Mouse (Mus musculus) lung, adult 18-20 months (tissue): Measurements from ENCODE around the gene Psmd5.
A peak's percentile ranks its signal among the peaks of the same experiment; 100 is the strongest.
"Not testable (repeated sequence)": the region's sequence is repeated elsewhere in the genome, so short reads cannot be mapped to it uniquely, and the experiment has no call there.

Experiments used
- DNase-seq, 2 experiments: peaks; one replicate each; pipeline ENCODE4 v3.0.0; 2022; ENCODE audit warnings: mixed read lengths in 2 of 2

Gene Psmd5

GRCm38 (mm10) chr2:34895503-34896113 lies 20.8 kb upstream of the Psmd5 start:
- no peak for DNase-seq

DNA sequence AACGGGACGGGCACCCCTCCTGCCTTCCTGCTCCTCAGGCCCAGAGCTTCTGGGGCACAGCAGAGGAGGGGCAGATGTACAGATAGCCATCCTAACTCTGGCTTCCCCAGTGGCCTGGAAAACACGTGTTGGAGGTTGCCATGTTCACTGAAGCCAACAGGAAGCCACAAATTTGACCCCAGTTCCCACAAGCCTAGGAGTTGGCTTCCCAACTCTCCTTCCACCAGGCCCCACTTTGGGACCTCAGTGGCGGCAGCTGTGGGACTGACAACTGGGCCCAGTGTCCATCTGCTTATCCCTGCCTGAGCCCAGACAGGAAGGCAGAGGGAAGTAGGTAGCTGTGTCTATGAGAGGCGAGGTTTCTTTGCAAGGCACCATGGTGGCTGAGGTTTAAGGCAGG lies 19.2 kb upstream of the Psmd5 start:
- DNase-seq: no peak

GRCm38 (mm10) chr2:34884186-34884585 lies 9.4 kb upstream of the Psmd5 start:
- DNase-seq: no peak

DNA sequence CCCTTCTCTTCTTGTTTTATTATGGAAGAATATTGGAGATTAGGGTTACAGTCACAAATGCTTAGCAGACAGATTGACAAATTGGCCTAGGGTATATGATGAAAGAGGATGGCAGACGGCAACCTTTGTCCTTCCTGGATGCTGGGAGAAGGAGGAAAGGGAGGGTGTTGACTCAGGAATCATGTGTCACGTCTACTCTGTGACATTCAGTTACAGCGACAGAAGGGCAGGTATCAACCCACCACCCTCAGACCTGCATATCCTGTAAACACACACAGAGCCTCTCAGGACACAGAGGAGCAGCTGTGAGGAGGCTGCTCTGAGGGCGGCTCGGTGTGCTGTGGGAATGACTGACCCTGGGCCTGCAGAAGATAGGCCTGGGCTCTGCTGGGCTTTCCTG lies 8.4 kb upstream of the Psmd5 start:
- no peak for DNase-seq

DNA sequence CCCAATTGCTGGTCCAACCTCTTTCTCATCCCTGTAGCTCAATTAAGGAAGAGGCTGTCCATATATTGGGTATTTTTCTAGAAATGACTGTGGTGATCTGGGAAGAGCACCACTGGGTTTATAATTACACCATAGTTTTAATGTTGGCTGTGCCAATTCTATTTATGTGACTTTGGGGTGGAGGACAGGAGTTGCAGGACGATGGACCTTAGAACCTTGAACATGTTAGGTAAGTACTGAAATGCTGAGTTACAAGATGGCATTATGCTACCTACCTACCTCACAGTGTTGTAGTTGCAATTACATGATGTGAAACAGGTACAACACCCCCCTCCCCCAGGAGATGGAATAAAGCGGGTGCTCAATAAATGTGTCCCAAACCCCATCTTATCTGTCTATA lies 8.0 kb upstream of the Psmd5 start:
- no peak for DNase-seq

- no peak for DNase-seq
These were observed 5.3 kb upstream of the Psmd5 start for GRCm38 (mm10) chr2:34880054-34880453.

DNA sequence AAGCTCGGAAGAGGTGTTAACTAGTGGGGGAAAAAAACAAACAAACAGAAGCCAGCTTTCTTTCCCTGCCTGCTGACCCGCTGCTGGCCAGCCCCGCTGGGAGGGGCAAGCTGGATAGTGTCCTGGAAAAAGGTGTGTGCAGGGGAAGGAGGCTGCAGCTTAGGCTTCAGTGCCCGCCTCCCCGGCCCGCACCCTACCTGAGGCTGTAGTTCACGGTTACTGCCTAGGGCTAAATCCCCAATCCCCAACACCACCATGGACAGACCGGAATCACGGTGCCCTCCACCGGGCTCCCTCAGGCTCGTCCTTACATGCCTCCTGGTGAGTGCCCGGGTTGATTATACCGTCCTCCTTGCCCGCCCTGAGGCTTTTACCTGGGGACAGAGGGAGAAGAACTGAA lies 497 bp downstream of the Psmd5 start, which contains the start of gene Cutal:
Gene Cutal (plus strand): TSS at position 126 of the 400 bp plus-strand sequence.
- peak; percentile 68 to 77 for DNase-seq

- peak; percentile 96 to 97 for DNase-seq
These were observed 4.0 kb downstream of the Psmd5 start for GRCm38 (mm10) chr2:34870520-34871474.

- DNase-seq: peak in 1 of 2 experiments; percentile 13
These were observed 5.1 kb downstream of the Psmd5 start for GRCm38 (mm10) chr2:34869680-34870079.

DNA sequence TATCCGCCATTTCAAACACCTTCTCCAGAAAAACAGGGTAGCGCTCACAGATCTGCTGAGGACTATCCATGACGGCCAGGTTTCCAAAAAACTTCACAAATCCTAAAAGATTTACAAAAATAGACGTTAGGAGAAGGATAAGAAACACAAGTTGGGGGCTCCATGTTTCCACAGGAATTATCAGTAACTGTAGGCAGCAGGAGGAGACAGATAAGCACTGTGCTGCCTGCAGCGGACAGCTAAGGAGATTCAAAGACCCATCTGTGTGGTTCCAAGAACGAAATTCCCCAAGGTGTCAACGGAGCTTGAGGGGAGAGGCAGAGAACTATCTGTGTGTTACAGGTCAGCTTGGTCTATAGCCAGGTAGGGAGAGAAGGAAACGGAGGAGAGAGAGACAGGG lies 17.0 kb downstream of the Psmd5 start:
- DNase-seq: no peak

DNA sequence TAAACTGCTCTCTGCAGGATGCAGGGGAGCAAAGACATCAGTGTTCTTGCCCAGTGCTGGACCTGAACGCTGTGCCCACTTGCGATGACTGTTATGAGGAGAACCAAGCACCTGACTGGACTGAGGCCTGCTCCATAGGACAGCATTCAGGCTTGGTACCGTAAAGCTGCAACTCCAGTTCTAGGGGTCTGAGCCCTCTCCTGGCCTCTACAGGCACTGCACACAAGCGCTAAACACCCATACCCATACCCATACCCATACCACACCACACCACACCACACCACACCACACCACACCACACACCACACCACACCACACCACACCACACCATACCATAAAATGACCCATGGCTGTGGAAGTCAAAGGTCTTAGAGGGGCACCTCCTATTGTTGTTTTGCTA lies 19.5 kb downstream of the Psmd5 start:
- DNase-seq: peak in 1 of 2 experiments; percentile 8

GRCm38 (mm10) chr2:34847702-34848101 lies 27.1 kb downstream of the Psmd5 start:
- no peak for DNase-seq

- peak; percentile 81 to 87 for DNase-seq
These were observed 31.4 kb downstream of the Psmd5 start for GRCm38 (mm10) chr2:34843211-34843939.

- DNase-seq: no peak
These were observed 33.1 kb downstream of the Psmd5 start for GRCm38 (mm10) chr2:34841706-34842105.

DNA sequence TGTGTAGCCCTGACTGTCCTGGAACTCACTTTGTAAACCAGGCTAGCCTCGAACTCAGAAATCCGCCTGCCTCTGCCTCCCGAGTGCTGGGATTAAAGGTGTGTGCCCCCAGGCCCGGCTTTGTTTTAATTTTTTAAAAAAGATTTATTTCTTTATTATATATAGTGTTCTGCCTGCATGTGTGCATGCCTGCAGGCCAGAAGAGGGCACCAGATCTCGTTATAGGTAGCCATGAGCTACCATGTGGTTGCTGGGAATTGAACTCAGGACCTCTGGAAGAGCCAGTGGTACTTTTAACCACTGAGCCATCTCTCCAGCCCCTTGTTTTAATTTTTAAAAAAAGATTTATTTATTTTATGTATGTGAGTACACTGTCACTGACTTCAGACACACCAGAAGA lies 34.6 kb downstream of the Psmd5 start:
- DNase-seq: not testable (repeated sequence)

- DNase-seq: no peak
These were observed 39.1 kb downstream of the Psmd5 start for GRCm38 (mm10) chr2:34835669-34836068.

GRCm38 (mm10) chr2:34833624-34834023 lies 41.1 kb downstream of the Psmd5 start:
- no peak for DNase-seq

- not testable (repeated sequence) for DNase-seq
These were observed 41.9 kb downstream of the Psmd5 start, which contains the start of gene Gm34653 for GRCm38 (mm10) chr2:34832766-34833457. Gene Gm34653, plus strand, starts transcription at chr2:34833007.

- DNase-seq: not testable (repeated sequence)
These were observed 44.7 kb downstream of the Psmd5 start for GRCm38 (mm10) chr2:34830066-34830465.

DNA sequence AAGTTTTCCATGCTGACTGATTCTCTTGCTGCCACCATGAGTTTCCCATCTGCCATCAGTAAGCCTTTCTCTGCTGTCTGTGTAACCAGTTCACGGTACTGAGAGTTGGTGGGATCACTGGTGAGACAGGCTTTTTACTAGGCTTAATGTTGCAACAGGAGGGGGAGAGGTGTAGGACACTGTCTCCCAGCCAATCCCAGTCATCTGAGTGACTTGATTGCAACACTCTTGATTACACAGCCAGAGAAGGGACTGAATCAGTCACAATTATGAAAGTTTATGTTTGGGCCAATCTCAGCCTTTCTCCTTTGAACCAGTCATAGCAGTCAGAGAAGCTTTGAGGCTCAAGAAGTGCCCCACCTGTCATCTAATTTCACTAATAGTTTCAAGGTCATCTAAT lies 46.7 kb downstream of the Psmd5 start:
- peak in 1 of 2 experiments; percentile 36 for DNase-seq

DNA sequence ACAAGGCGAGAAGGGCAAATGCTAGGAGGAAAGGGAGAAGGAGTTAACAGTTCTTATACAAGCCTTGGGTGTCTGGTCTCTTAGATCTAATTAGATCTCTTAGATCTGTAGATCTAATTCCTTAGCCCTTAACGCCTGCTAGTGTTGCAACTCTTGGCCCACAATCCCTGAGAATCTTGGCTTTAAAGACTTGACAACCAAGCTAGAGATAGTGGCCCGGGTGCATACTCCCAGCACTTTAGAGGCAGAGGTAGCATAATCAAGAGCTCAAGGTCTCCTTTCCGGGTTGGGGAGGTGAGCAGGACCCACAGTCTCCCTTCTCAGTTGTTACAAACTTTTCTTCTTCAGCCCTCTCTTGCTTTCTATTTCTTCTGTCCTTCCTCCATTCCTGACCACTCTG lies 47.2 kb downstream of the Psmd5 start:
- no peak for DNase-seq

DNA sequence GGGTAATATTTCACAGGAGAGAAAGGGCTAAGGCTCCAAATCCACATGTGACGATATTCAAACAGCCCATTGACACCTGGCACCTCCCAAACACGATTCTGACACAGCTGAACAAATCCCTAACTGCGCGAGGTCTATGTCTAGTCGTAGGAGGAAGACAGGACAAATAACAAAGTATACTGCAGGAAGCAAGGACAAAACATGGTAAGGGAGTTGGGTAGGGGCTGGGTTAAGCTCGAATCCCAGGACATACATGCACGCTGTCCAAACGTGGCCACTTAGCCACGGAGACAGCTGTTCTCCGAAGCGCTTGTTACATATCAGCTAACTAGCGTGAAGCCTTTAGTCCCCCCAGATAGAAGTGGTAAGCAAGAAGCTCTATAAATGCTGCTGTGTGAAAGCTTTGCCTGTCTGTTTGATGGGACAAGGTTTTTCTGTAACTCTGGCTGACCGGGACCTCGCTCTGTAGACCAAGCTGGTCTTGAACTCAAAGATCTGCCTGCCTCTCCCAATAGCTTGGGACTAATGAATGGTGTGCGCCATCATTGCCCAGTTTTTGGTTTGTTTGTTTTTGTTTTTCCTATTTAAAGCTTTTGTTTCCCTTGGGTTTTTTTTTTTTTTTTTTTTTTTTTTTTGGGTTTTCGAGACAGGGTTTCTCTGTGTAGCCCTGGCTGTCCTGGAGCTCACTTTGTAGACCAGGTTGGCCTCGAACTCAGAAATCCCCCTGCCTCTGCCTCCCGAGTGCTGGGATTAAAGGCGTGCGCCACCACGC lies 48.1 kb downstream of the Psmd5 start:
- no peak for DNase-seq
